In the genomic region with DNA sequence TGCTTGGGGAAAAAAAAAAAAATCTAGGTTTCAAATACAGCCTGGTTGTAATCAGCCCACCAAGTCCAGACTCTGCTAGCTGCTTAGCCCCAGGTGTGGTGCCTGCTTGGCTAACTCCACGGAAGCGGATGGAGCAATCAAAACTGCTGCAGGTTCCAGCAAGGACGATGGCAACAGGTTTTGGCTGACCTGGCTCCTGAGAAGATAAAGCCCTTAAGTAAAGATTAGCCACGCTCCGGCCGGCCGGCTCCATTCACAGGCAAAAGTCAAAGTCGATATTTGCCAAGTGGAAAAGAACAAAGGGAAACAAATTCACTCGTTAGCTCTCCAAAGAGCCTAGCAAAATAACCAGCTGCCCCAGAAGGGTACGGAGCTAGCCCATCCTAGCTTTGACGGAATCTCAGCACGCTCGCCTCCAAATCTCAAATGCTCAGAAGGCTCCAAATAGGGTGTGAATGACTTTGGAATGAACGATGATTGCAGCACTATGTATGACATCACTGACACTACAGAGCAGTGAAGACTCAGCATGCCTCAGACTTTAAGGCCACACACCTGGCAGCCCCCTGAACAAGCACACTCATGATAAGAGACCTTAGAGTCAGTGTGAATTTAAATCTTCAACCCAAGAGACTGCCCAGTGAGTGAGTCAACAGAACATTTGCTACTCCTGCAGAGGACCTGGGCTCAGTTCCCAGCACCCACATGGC, we compare ENCODE assay signal across 15 mouse cellular contexts.
DNase-seq lines count a peak whose midpoint lies in the region; ATAC-seq lines count a peak whose summit lies in the region.
"Had no signal": no experiment of that assay in that cellular context is flagged by ENCODE, and none has a peak within 500 bp of the region (broad histone marks: within the 10 kb centered on the region; RNA-seq: fewer than 3 reads in every experiment).

No protein-coding gene starts in this region.

- DNase-seq in heart, adult 8-10 months (ENCODE audit: low spot score): peak; percentile 22
- DNase-seq in heart, postnatal 4 days: no peak
- DNase-seq in fat pad, adult 2 months (ENCODE audit: extremely low read depth, low read depth, low spot score): peak; percentile 91
- DNase-seq in cerebellum, adult 11-12 months: no peak
- no peak for DNase-seq in thymus, postnatal 0 days (ENCODE audit: low spot score)
- DNase-seq in spleen, postnatal 10 days (ENCODE audit: low spot score in 2 of 2): no peak
- DNase-seq: thymus, postnatal 36 days had no signal

- no peak overlapping the region for H3K4me3 ChIP-seq in kidney, embryonic 16.5 days (ENCODE audit: low read length)
- no peak overlapping the region for H3K4me3 ChIP-seq in liver, embryonic 16.5 days (ENCODE audit: low read depth, low read length)
- H3K4me3 ChIP-seq: embryonic facial prominence, embryonic 15.5 days; limb, embryonic 10.5 days had no signal

- peak; percentile 23; the same call in 1 of the 2 replicates for ATAC-seq in kidney, embryonic 16.5 days (ENCODE audit: low FRiP score, low TSS enrichment)
- peak; percentile 73 for ATAC-seq in liver, embryonic 16.5 days (ENCODE audit: low read depth)
- ATAC-seq: activated CD4-positive, CD25-positive, alpha-beta regulatory T cell, adult 4 months; forebrain, embryonic 14.5 days; hindbrain, embryonic 16.5 days; midbrain, embryonic 16.5 days had no signal

- H3K9me3 ChIP-seq in kidney, embryonic 16.5 days (ENCODE audit: low read length): no peaks in the 10 kb centered on the region
- no peaks in the 10 kb centered on the region for H3K9me3 ChIP-seq in liver, embryonic 16.5 days (replicated peaks; ENCODE audit: control insufficient read depth, low read length)
- H3K9me3 ChIP-seq: embryonic facial prominence, embryonic 15.5 days; limb, embryonic 10.5 days had no signal

- H3K27ac ChIP-seq in kidney, embryonic 16.5 days (ENCODE audit: low read length): no peak overlapping the region
- no peak overlapping the region; the same call in 1 of the 2 replicates for H3K27ac ChIP-seq in liver, embryonic 16.5 days (ENCODE audit: low read length)
- H3K27ac ChIP-seq: embryonic facial prominence, embryonic 15.5 days; limb, embryonic 10.5 days had no signal

- 79% methylated on average over 14 of the region's 14 CpGs for WGBS in kidney, embryonic 16.5 days
- WGBS in liver, embryonic 16.5 days (ENCODE audit: insufficient replicate concordance): 65% methylated on average over 14 of the region's 14 CpGs

- H3K36me3 ChIP-seq in kidney, embryonic 16.5 days (ENCODE audit: insufficient read depth, low read length): no peaks in the 10 kb centered on the region
- H3K36me3 ChIP-seq in liver, embryonic 16.5 days (ENCODE audit: control insufficient read depth, insufficient read depth): no peaks in the 10 kb centered on the region
- H3K36me3 ChIP-seq: embryonic facial prominence, embryonic 15.5 days; limb, embryonic 10.5 days had no signal

- H3K9ac ChIP-seq in kidney, embryonic 16.5 days (replicated peaks; ENCODE audit: low read length): no peak overlapping the region
- no peak overlapping the region for H3K9ac ChIP-seq in liver, embryonic 16.5 days (ENCODE audit: low read depth, low read length)
- H3K9ac ChIP-seq: embryonic facial prominence, embryonic 15.5 days had no signal

- H3K27me3 ChIP-seq in kidney, embryonic 16.5 days (ENCODE audit: insufficient read depth, low read length): no peaks in the 10 kb centered on the region
- H3K27me3 ChIP-seq in liver, embryonic 16.5 days (ENCODE audit: control insufficient read depth, insufficient read depth, low read depth, low read length): no peaks in the 10 kb centered on the region
- H3K27me3 ChIP-seq: embryonic facial prominence, embryonic 15.5 days had no signal

- H3K4me1 ChIP-seq in kidney, embryonic 16.5 days (ENCODE audit: insufficient read depth, low read length): no peaks in the 10 kb centered on the region
- H3K4me1 ChIP-seq in liver, embryonic 16.5 days (ENCODE audit: control insufficient read depth, low read depth, low read length): no peaks in the 10 kb centered on the region
- H3K4me1 ChIP-seq: embryonic facial prominence, embryonic 15.5 days; limb, embryonic 10.5 days had no signal

- no peak overlapping the region for H3K4me2 ChIP-seq in kidney, embryonic 16.5 days (replicated peaks; ENCODE audit: low read depth, low read length)
- H3K4me2 ChIP-seq in liver, embryonic 16.5 days (ENCODE audit: low read depth, low read length): no peak overlapping the region
- H3K4me2 ChIP-seq: embryonic facial prominence, embryonic 15.5 days had no signal

Comparison
In these comparisons a context has a peak if more than half of its experiments do, and no peak if none do; other contexts are left out.
1. DNase-seq: peak in heart, adult 8-10 months (single experiment) and fat pad, adult 2 months (single experiment); none in heart, postnatal 4 days (single experiment), cerebellum, adult 11-12 months (single experiment), thymus, postnatal 0 days (single experiment) and spleen, postnatal 10 days (0 of 2).